Mouse (Mus musculus): Measurements from ENCODE around the gene Sorcs1.

GRCm38 (mm10) chr19:50439464-50439881 is 239.0 kb downstream of the Sorcs1 start:
- TF ChIP-seq POLR2A (IDR thresholded peaks at IDR 0.05; ENCODE audit: insufficient read depth, low read depth, low read length), result no peak
- TF ChIP-seq CTCF (IDR thresholded peaks at IDR 0.05), result no peak
- no peak for TF ChIP-seq EP300 (IDR thresholded peaks at IDR 0.05; ENCODE audit: insufficient read depth, low read depth, low read length)
